Mouse (Mus musculus): ENCODE results near the gene Man1a2.

DNA sequence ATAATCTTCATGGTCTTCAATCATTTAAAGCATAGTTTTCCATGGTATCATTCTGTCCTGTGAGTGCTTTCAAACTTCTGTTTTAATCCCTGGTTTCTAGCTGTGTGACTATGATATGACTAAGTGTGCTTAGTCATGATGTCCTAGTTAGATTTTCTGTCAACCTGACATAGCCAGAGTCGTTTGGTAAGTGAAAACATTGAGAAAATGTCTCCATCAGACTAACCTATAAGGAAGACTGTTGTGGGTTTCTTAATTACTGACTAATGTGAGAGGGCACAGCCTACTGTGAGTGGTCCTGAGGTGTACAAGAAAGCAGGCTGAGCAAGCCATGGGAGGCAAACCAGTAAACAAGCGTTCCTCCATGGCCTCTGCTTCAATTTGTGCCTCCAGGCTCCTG is 49.0 kb downstream of the Man1a2 start:
- TF ChIP-seq POLR2A (IDR thresholded peaks at IDR 0.05; ENCODE audit: low read depth, low read length) (no peak), CTCF (IDR thresholded peaks at IDR 0.05; ENCODE audit: extremely low read depth, insufficient read depth, insufficient read length, insufficient replicate concordance) (no peak)
